Mouse (Mus musculus) lung, adult 2 months (tissue): ENCODE measurements around the gene Myo19.

Experiments
- CTCF ChIP-seq: fragments of 200-500 bp; IDR thresholded peaks from 2 replicates; pipeline ENCODE4 v1.5.1; 2011; ENCODE audit warnings: mild to moderate bottlenecking, low read length, control low read depth; ENCODE audit not compliant: insufficient read depth
- POLR2A ChIP-seq: fragments of 200-500 bp; IDR thresholded peaks from 2 replicates; pipeline ENCODE4 v1.6.1; 2011; ENCODE audit warnings: low read depth, mild to moderate bottlenecking, control low read depth, low read length, borderline replicate concordance; ENCODE audit errors: extremely low read depth

- no peak for TF ChIP-seq CTCF
- peak; percentile 24; the same call in 1 of the 2 replicates for TF ChIP-seq POLR2A
These were observed 79.8 kb downstream of the Myo19 start for GRCm38 (mm10) chr11:84959701-84960181.
